Mouse (Mus musculus) myocyte (in vitro differentiated cells): ENCODE results near the gene Ctnnb1. TPM values are rescaled to one million over a fixed set of nuclear protein-coding genes. Genes with fewer than 3 reads are reported as not detected.
"Not testable (repeated sequence)": the region's sequence is repeated elsewhere in the genome, so short reads cannot be mapped to it uniquely, and the experiment has no call there.

Source experiments
- H3K27me3 ChIP-seq: one replicate; pipeline ENCODE4 v1.6.1; 2011; ENCODE audit not compliant: control insufficient read depth, insufficient read depth, insufficient read length
- H3K36me3 ChIP-seq: one replicate; pipeline ENCODE4 v1.6.1; 2011; ENCODE audit not compliant: control insufficient read depth, insufficient read depth
- H3K4me2 ChIP-seq: one replicate; pipeline ENCODE4 v1.6.1; 2011; ENCODE audit warnings: low read depth, control low read depth
- H3K4me3 ChIP-seq: one replicate; pipeline ENCODE4 v1.5.1; 2011; ENCODE audit warnings: mild to moderate bottlenecking, control low read depth, moderate library complexity
- H3K79me2 ChIP-seq: one replicate; pipeline ENCODE4 v1.6.1; 2011; ENCODE audit not compliant: control insufficient read depth, insufficient read depth
- H3ac ChIP-seq: one replicate; pipeline ENCODE4 v1.6.1; 2011; ENCODE audit not compliant: control insufficient read depth, insufficient read length
- CEBPB ChIP-seq: IDR thresholded peaks from 2 replicates; pipeline ENCODE4 v1.6.1; 2011; ENCODE audit warnings: mild to moderate bottlenecking, moderate library complexity; ENCODE audit not compliant: poor library complexity, insufficient read depth, severe bottlenecking
- E2F4 ChIP-seq: IDR thresholded peaks from one replicate; pipeline ENCODE4 v1.6.1; 2011; ENCODE audit warnings: mild to moderate bottlenecking, control low read depth, moderate library complexity; ENCODE audit not compliant: insufficient read depth
- MAX ChIP-seq: IDR thresholded peaks from one replicate; pipeline ENCODE4 v1.6.1; 2011; ENCODE audit warnings: low read depth, mild to moderate bottlenecking, control low read depth
- MYOD1 ChIP-seq, 3 experiments: IDR thresholded peaks; one replicate each; pipeline ENCODE4 v1.6.1; 2011; ENCODE audit warnings: control low read depth in 2 of 3, low read depth in 2 of 3, mild to moderate bottlenecking in 2 of 3, moderate library complexity in 1 of 3; ENCODE audit not compliant: insufficient read length in 2 of 3, control insufficient read depth in 1 of 3
- MYOG ChIP-seq, 3 experiments: IDR thresholded peaks; one replicate each; pipeline ENCODE4 v1.6.1; 2011; ENCODE audit warnings: control low read depth in 2 of 3, low read depth in 2 of 3, mild to moderate bottlenecking in 2 of 3; ENCODE audit not compliant: insufficient read length in 2 of 3, control insufficient read depth in 1 of 3, insufficient read depth in 1 of 3
- POLR2A ChIP-seq: IDR thresholded peaks from one replicate; pipeline ENCODE4 v1.6.1; 2011; ENCODE audit warnings: low read depth, mild to moderate bottlenecking, control low read depth, moderate library complexity; ENCODE audit not compliant: insufficient read length
- POLR2AphosphoS2 ChIP-seq: IDR thresholded peaks from one replicate; pipeline ENCODE4 v1.6.1; 2011; ENCODE audit warnings: low read depth, control low read depth; ENCODE audit not compliant: insufficient read length
- REST ChIP-seq: IDR thresholded peaks from one replicate; pipeline ENCODE4 v1.6.1; 2011; ENCODE audit warnings: mild to moderate bottlenecking, control low read depth, moderate library complexity; ENCODE audit not compliant: insufficient read depth, insufficient read length
- SRF ChIP-seq: IDR thresholded peaks from one replicate; pipeline ENCODE4 v1.6.1; 2011; ENCODE audit warnings: low read depth; ENCODE audit not compliant: control insufficient read depth, insufficient read length
- TCF12 ChIP-seq: IDR thresholded peaks from one replicate; pipeline ENCODE4 v1.6.1; 2011; ENCODE audit warnings: mild to moderate bottlenecking, control low read depth; ENCODE audit not compliant: poor library complexity, insufficient read depth, severe bottlenecking
- TCF3 ChIP-seq: IDR thresholded peaks from one replicate; pipeline ENCODE4 v1.6.1; 2011; ENCODE audit warnings: low read depth, control low read depth; ENCODE audit not compliant: insufficient read length
- USF1 ChIP-seq: IDR thresholded peaks from one replicate; pipeline ENCODE4 v1.6.1; 2011; ENCODE audit warnings: low read depth, mild to moderate bottlenecking, control low read depth, moderate library complexity
- polyA plus RNA-seq: library from polyadenylated mRNA; unstranded; fragments of >200 nt; fragmentation: generic; extraction: Trizol; gene quantifications from one replicate; pipeline ENCODE4 v1.2.1, GENCODE M21; 2012; ENCODE audit warnings: missing spikeins

Gene Ctnnb1
- polyA plus RNA-seq, 1 experiment, result 294 TPM

DNA sequence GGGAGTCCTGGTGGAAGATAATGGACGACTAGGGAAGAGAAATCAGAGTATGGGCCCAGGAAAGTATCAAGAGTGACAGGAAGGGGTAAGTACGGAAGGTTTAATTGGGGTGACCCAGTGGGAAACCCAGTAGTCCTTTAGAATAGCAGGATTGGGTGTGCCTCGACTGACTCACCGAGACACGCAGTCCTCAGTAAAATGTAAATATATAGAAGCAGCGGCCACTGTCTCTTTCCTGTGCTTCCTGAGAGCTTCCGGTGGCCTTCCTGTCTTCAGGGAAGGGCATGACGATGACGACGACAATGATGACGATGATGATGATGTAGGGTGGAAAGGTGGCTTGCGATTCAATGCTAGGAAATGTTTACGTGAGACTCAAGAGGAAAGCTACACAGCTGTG lies 15.9 kb upstream of the Ctnnb1 start:
- no peak overlapping the region for H3K4me3 ChIP-seq
- H3ac ChIP-seq, result no peak overlapping the region
- no peaks in the 10 kb centered on the region for H3K27me3 ChIP-seq
- TF ChIP-seq REST (no peak), POLR2AphosphoS2 (no peak), POLR2A (no peak), MAX (no peak)
- H3K4me2 ChIP-seq, result no peak overlapping the region
- no peaks in the 10 kb centered on the region for H3K36me3 ChIP-seq
- no peaks in the 10 kb centered on the region for H3K79me2 ChIP-seq

DNA sequence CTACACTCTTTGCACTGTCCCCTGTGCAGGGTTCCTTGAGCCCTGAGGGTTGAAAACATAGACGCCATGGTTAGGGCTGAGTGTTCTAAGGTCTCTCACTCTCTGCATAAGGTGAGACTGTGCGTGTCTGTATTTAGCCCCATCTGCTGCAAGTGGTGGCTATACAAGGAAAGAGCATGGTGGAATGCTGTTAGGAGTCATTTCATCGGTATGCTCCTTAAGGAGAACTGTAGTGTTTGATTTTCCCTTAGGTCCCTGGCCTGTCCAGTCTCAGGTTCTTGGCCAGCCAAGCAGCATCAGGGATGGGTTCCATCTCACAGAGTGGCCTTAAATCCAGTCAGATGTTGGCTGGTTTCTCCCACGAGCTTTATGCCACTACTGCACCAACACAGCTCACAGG lies 14.6 kb upstream of the Ctnnb1 start:
- Histone ChIP-seq H3K4me2 (no peak overlapping the region), H3K79me2 (no peaks in the 10 kb centered on the region), H3ac (no peak overlapping the region), H3K27me3 (no peaks in the 10 kb centered on the region), H3K36me3 (no peaks in the 10 kb centered on the region), H3K4me3 (no peak overlapping the region)
- TF ChIP-seq CEBPB (no peak), POLR2A (no peak), SRF (no peak), MYOD1 (IDR thresholded peaks at IDR 0.05; ENCODE audit: control insufficient read depth in 1 of 3, insufficient read length in 2 of 3, low read depth in 2 of 3) (no peak), TCF3 (no peak), E2F4 (no peak), MYOG (IDR thresholded peaks at IDR 0.05; ENCODE audit: control insufficient read depth in 1 of 3, insufficient read depth in 1 of 3, insufficient read length in 2 of 3, low read depth in 2 of 3) (no peak), REST (no peak), USF1 (no peak), POLR2AphosphoS2 (no peak), TCF12 (no peak), MAX (no peak)

GRCm38 (mm10) chr9:120914877-120915459 lies 14.0 kb upstream of the Ctnnb1 start:
- TF ChIP-seq POLR2AphosphoS2 (no peak), REST (no peak), POLR2A (no peak), MAX (no peak), SRF (no peak), MYOG (IDR thresholded peaks at IDR 0.05; ENCODE audit: control insufficient read depth in 1 of 3, insufficient read depth in 1 of 3, insufficient read length in 2 of 3, low read depth in 2 of 3) (no peak), CEBPB (no peak), USF1 (no peak), TCF12 (no peak), MYOD1 (IDR thresholded peaks at IDR 0.05; ENCODE audit: control insufficient read depth in 1 of 3, insufficient read length in 2 of 3, low read depth in 2 of 3) (no peak), E2F4 (no peak), TCF3 (no peak)
- no peak overlapping the region for H3K4me2 ChIP-seq
- H3K27me3 ChIP-seq, result no peaks in the 10 kb centered on the region
- no peaks in the 10 kb centered on the region for H3K36me3 ChIP-seq
- H3ac ChIP-seq, result no peak overlapping the region
- no peak overlapping the region for H3K4me3 ChIP-seq
- H3K79me2 ChIP-seq, result no peaks in the 10 kb centered on the region

GRCm38 (mm10) chr9:120917619-120918018 lies 11.4 kb upstream of the Ctnnb1 start:
- H3K79me2 ChIP-seq, H3K4me3 ChIP-seq, H3K27me3 ChIP-seq, H3K4me2 ChIP-seq, H3K36me3 ChIP-seq, H3ac ChIP-seq: not testable (repeated sequence)

GRCm38 (mm10) chr9:120918211-120918610 lies 10.8 kb upstream of the Ctnnb1 start:
- H3K36me3 ChIP-seq, result no peaks in the 10 kb centered on the region
- no peak overlapping the region for H3K4me2 ChIP-seq
- H3K27me3 ChIP-seq, result no peaks in the 10 kb centered on the region
- no peaks in the 10 kb centered on the region for H3K79me2 ChIP-seq
- H3ac ChIP-seq, result no peak overlapping the region
- no peak overlapping the region for H3K4me3 ChIP-seq
- TF ChIP-seq SRF (no peak), POLR2AphosphoS2 (no peak), REST (no peak), CEBPB (no peak), POLR2A (no peak), E2F4 (no peak)
